Mouse (Mus musculus): ENCODE results near the gene Jmjd8.

- TF ChIP-seq CTCF (IDR thresholded peaks at IDR 0.05; ENCODE audit: insufficient read depth, low read length) (no peak), POLR2A (IDR thresholded peaks at IDR 0.05; ENCODE audit: borderline replicate concordance, extremely low read depth, low read depth, low read length) (no peak)
Observed at GRCm38 (mm10) chr17:25863681-25864080, 35.0 kb downstream of the Jmjd8 start.

All from lung, adult 2 months (tissue).